Mouse (Mus musculus) spleen, adult 2 months (tissue): ENCODE results near the gene Cdyl. TPM values are rescaled to one million over a fixed set of nuclear protein-coding genes. Genes with fewer than 3 reads are reported as not detected.
A peak's percentile ranks its signal among the peaks of the same experiment; 100 is the strongest.

Experiments used
- DNase-seq, 2 experiments: peaks; one replicate each; pipeline versions ENCODE4 v3.0.0 to v3.0.0-alpha.2; 2012 to 2021; ENCODE audit warnings: low spot score in 2 of 2, low read depth in 1 of 2
- H3K27ac ChIP-seq: fragments of 200-500 bp; 2 replicates; pipeline ENCODE4 v1.5.1; 2012; ENCODE audit warnings: low read length, inconsistent platforms; ENCODE audit not compliant: insufficient read depth
- H3K27me3 ChIP-seq: fragments of 200-500 bp; 2 replicates; pipeline ENCODE4 v1.6.1; 2012; ENCODE audit warnings: mild to moderate bottlenecking, moderate library complexity, low read length, inconsistent platforms; ENCODE audit not compliant: control insufficient read depth, insufficient read depth
- H3K36me3 ChIP-seq: fragments of 200-500 bp; 2 replicates; pipeline ENCODE4 v1.6.1; 2012; ENCODE audit warnings: mild to moderate bottlenecking, low read length, inconsistent platforms; ENCODE audit not compliant: control insufficient read depth, insufficient read depth
- H3K4me1 ChIP-seq: fragments of 200-500 bp; 2 replicates; pipeline ENCODE4 v1.6.1; 2011; ENCODE audit warnings: inconsistent platforms; ENCODE audit not compliant: control insufficient read depth, insufficient read depth, insufficient read length
- H3K4me3 ChIP-seq: fragments of 200-500 bp; 2 replicates; pipeline ENCODE4 v1.5.1; 2011; ENCODE audit warnings: mild to moderate bottlenecking, inconsistent platforms; ENCODE audit not compliant: insufficient read depth, insufficient read length; ENCODE audit errors: extremely low read depth
- CTCF ChIP-seq: fragments of 200-500 bp; IDR thresholded peaks from 2 replicates; pipeline ENCODE4 v1.5.1; 2011; ENCODE audit warnings: mild to moderate bottlenecking, inconsistent platforms; ENCODE audit not compliant: insufficient read depth, insufficient read length, insufficient replicate concordance; ENCODE audit errors: extremely low read depth
- POLR2A ChIP-seq: fragments of 200-500 bp; IDR thresholded peaks from 2 replicates; pipeline ENCODE4 v1.6.1; 2011; ENCODE audit warnings: low read depth, low read length, inconsistent platforms
- WGBS: fragments of 180-500 bp; shearing (Covaris S2); methylation state at CpG from one replicate; pipeline ENCODE4 v1.1.7; 2018; 5-methylcytosine and 5-hydroxymethylcytosine counted together
- polyA plus RNA-seq: library from polyadenylated mRNA; depleted of rRNA; stranded (reverse); fragments of >200 nt; gene quantifications from 2 replicates; pipeline ENCODE4 v1.2.3, GENCODE M21; 2012

Gene Cdyl
- polyA plus RNA-seq, 1 experiment: 4.4 TPM

DNA sequence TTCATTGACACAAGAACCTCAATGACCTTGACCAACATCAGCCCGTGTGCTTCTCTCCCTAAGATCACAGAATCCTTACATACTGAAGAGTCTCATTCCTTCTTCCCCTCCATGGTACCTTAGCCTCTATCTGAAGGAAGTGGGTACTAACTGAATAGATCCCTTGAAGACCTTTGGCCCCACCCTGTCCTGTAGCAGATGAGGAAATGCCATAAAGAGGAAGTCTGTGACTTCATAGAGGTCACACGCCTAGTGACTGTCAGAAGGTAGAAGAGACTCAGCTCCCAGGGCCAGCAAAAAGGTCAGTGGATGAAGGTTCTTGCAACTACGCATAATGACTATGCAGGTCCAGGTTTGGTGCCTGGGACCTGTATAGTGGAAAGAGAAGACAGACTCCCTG is 5.8 kb downstream of the Cdyl start:
- no peaks in the 10 kb centered on the region for H3K27me3 ChIP-seq
- TF ChIP-seq POLR2A: no peak
- no peak for TF ChIP-seq CTCF
- no peak overlapping the region for H3K4me3 ChIP-seq
- H3K36me3 ChIP-seq: no peaks in the 10 kb centered on the region
- peak; percentile 27 to 33 for DNase-seq
- H3K4me1 ChIP-seq: 0 out of 2 replicates have a peak, but pooled peaks cover 3% of the 10 kb centered on the region
- WGBS: 44% methylated on average over 3 of the region's 3 CpGs
- no peak overlapping the region for H3K27ac ChIP-seq

DNA sequence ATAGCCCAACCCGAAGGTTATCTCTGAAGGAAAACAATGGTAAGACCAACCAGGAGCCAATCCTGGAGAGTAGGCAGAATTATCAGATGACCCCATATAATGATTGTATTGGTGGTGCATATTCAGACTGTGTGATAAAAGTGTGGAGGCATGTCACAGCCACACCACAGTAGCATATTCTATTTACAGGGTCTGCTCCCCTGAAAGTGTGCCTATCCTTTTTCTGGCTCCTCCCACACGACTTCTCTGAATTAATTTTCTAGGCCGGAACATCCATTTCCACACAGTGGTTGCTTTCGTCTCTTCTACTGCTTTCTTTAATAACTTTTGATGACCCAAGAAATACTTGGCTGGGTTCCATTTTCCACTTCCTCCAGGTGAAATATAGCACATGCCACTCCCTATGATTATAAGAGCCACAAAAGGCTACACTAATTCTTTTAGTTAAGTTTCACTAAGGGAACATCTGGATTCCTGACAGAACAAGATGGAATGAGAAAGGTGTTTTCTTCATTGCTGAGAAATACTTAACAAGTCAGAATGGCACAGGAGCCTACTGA is 10.4 kb downstream of the Cdyl start:
- WGBS: 64% methylated on average over 4 of the region's 4 CpGs
- TF ChIP-seq CTCF (no peak), POLR2A (no peak)
- Histone ChIP-seq H3K4me3 (no peak overlapping the region), H3K27ac (no peak overlapping the region), H3K36me3 (no peaks in the 10 kb centered on the region), H3K4me1 (0 out of 2 replicates have a peak, but pooled peaks cover under 1% of the 10 kb centered on the region), H3K27me3 (no peaks in the 10 kb centered on the region)
- DNase-seq: no peak

GRCm38 (mm10) chr13:35670875-35671274 is 11.2 kb downstream of the Cdyl start:
- DNase-seq: no peak
- H3K27ac ChIP-seq: no peak overlapping the region
- H3K4me3 ChIP-seq: no peak overlapping the region
- H3K36me3 ChIP-seq: no peaks in the 10 kb centered on the region
- H3K27me3 ChIP-seq: no peaks in the 10 kb centered on the region
- H3K4me1 ChIP-seq: no peaks in the 10 kb centered on the region
- no peak for TF ChIP-seq POLR2A
- TF ChIP-seq CTCF: no peak
- WGBS: 91% methylated on average over 4 of the region's 4 CpGs

DNA sequence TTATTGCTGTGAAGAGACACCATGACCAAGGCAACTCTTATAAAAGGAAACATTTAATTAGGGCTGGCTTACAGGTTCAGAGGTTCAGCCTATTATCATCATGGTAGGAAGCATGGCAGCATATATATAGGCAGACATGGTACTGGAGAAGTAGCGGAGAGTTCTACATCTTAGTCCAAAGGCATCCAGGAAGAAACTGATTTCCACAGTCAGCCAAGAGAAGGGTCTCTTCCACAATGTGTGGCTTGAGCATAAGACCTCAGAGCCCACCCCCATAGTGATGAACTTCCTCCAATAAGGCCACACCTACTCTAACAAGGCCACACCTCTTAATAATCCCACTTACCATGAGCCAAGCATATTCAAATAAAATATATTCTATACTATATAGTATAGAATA is 17.3 kb downstream of the Cdyl start:
- no peaks in the 10 kb centered on the region for H3K27me3 ChIP-seq
- no peak overlapping the region for H3K27ac ChIP-seq
- TF ChIP-seq CTCF: no peak
- TF ChIP-seq POLR2A: no peak
- H3K4me1 ChIP-seq: no peaks in the 10 kb centered on the region
- no peak overlapping the region for H3K4me3 ChIP-seq
- DNase-seq: no peak
- WGBS: 100% methylated on average over 1 of the region's 1 CpGs
- no peaks in the 10 kb centered on the region for H3K36me3 ChIP-seq

GRCm38 (mm10) chr13:35677433-35678051 is 17.9 kb downstream of the Cdyl start:
- H3K27me3 ChIP-seq: no peaks in the 10 kb centered on the region
- no peak for DNase-seq
- H3K4me1 ChIP-seq: no peaks in the 10 kb centered on the region
- H3K4me3 ChIP-seq: no peak overlapping the region
- H3K27ac ChIP-seq: peak overlapping the region; percentile 40; the same call in 1 of the 2 replicates
- TF ChIP-seq CTCF (no peak), POLR2A (no peak)
- no peaks in the 10 kb centered on the region for H3K36me3 ChIP-seq
- WGBS: 72% methylated on average over 7 of the region's 7 CpGs

DNA sequence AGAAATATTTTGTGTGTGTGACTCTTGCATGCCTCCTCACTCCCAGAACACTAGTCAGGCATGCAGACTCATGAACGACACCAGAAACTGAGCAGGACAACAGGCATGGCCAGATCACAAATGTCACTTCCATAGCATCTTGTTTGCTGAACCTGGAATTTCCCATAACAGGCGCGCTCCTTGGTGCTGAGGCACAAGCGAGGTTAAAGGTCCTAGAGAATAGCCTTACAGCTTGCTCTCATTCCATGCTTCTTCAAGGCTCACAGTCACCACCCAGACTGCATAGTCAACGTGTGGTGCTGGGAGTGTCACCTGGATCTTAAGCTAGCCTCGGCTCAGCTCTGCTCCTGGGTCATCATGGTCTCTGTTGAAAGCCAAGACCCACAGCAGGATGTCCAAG is 19.1 kb downstream of the Cdyl start:
- Histone ChIP-seq H3K27ac (no peak overlapping the region), H3K4me3 (no peak overlapping the region), H3K27me3 (no peaks in the 10 kb centered on the region), H3K4me1 (no peaks in the 10 kb centered on the region), H3K36me3 (no peaks in the 10 kb centered on the region)
- TF ChIP-seq POLR2A (no peak), CTCF (no peak)
- WGBS: 93% methylated on average over 6 of the region's 6 CpGs
- no peak for DNase-seq

- H3K4me1 ChIP-seq: no peaks in the 10 kb centered on the region
- TF ChIP-seq CTCF: no peak
- no peak for TF ChIP-seq POLR2A
- no peak overlapping the region for H3K27ac ChIP-seq
- H3K27me3 ChIP-seq: no peaks in the 10 kb centered on the region
- H3K4me3 ChIP-seq: no peak overlapping the region
- DNase-seq: no peak
- WGBS: 88% methylated on average over 3 of the region's 3 CpGs
- H3K36me3 ChIP-seq: no peaks in the 10 kb centered on the region
Measured at GRCm38 (mm10) chr13:35681361-35681760, 21.7 kb downstream of the Cdyl start.
